ENCODE assay signal across 7 mouse cellular contexts in genomic region chr17:56325450-56326152, GRCm38 (mm10). TPM values are rescaled to one million over a fixed set of nuclear protein-coding genes. Genes with fewer than 3 reads are reported as not detected.
DNase-seq lines count a peak whose midpoint lies in the region; ATAC-seq lines count a peak whose summit lies in the region.

Kdm4b (plus strand) TSS chr17:56326062.

- H3K27ac ChIP-seq in intestine, embryonic 15.5 days: peak within 1 kb of the TSS; percentile 90
- peak within 1 kb of the TSS; percentile 95 for H3K27ac ChIP-seq in midbrain, embryonic 10.5 days (replicated peaks)

- H3K4me1 ChIP-seq in intestine, embryonic 15.5 days (replicated peaks): peaks cover 23% of the 10 kb centered on the region
- peaks cover 45% of the 10 kb centered on the region for H3K4me1 ChIP-seq in midbrain, embryonic 10.5 days

- intact Hi-C loops in gastrocnemius, postnatal 36 days (cut with DNase I): no loop called here
- intact Hi-C loops in left cerebral cortex, postnatal 25 days (cut with DNase I): no loop called here

- H3K4me2 ChIP-seq in intestine, embryonic 15.5 days (replicated peaks): peak within 1 kb of the TSS; percentile 88

- H3K4me3 ChIP-seq in intestine, embryonic 15.5 days (replicated peaks): peak within 1 kb of the TSS; percentile 65
- peak within 1 kb of the TSS; percentile 88 for H3K4me3 ChIP-seq in midbrain, embryonic 10.5 days

- peaks cover under 1% of the 10 kb centered on the region for H3K36me3 ChIP-seq in intestine, embryonic 15.5 days
- H3K36me3 ChIP-seq in midbrain, embryonic 10.5 days: peaks cover 38% of the 10 kb centered on the region

- under 1% methylated on average over 57 of the region's 57 CpGs for WGBS in intestine, embryonic 15.5 days
- WGBS in midbrain, embryonic 10.5 days: under 1% methylated on average over 57 of the region's 57 CpGs

- H3K9ac ChIP-seq in intestine, embryonic 15.5 days: peak within 1 kb of the TSS; percentile 72

- H3K9me3 ChIP-seq in intestine, embryonic 15.5 days: no peaks in the 10 kb centered on the region
- H3K9me3 ChIP-seq in midbrain, embryonic 10.5 days (replicated peaks): no peaks in the 10 kb centered on the region

- ATAC-seq in intestine, embryonic 15.5 days: peak; percentile 98

- no peaks in the 10 kb centered on the region for H3K27me3 ChIP-seq in intestine, embryonic 15.5 days (replicated peaks)
- H3K27me3 ChIP-seq in midbrain, embryonic 10.5 days (ENCODE audit: low read depth, poor library complexity, severe bottlenecking): no peaks in the 10 kb centered on the region

- DNase-seq in adrenal gland, adult 2 months: peak; percentile 100
- DNase-seq in embryo, embryonic 11.5 days (ENCODE audit: low read depth, low spot score): peak; percentile 97
- DNase-seq in gastrocnemius, postnatal 36 days: peak; percentile 97 to 99
- peak; percentile 99 to 100 for DNase-seq in left cerebral cortex, postnatal 25 days (ENCODE audit: low spot score in 2 of 2)
- peak; percentile 99 for DNase-seq in midbrain, embryonic 10.5 days (ENCODE audit: low spot score)
- peak; percentile 99 for DNase-seq in right cerebral cortex, postnatal 4 days

RNA-seq across cellular contexts. Expression of gene Kdm4b, which starts in this region (rescaled TPM):
- 10 to 100 TPM; 37.6 to 37.8 TPM for total RNA-seq in adrenal gland, adult 2 months (2021)
- 53.7 and 56.4 TPM in 2 replicates for polyA plus RNA-seq in adrenal gland, adult 2 months (2012; rRNA removed)
- 10 to 100 TPM; 26.0 to 29.8 TPM for total RNA-seq in gastrocnemius, postnatal 36 days (2021)
- polyA plus RNA-seq in intestine, embryonic 15.5 days (2015; fragmentation: Nextera tagmentation; extraction: Ambion mirVana): 25.1 and 27.5 TPM in 2 replicates
- 10 to 100 TPM; 70.0 to 74.4 TPM for total RNA-seq in left cerebral cortex, postnatal 25 days (2021)
- 45.2 and 56.1 TPM in 2 replicates for polyA plus RNA-seq in midbrain, embryonic 10.5 days (2016; fragmentation: Nextera tagmentation; extraction: Ambion mirVana)

Comparison
In these comparisons a context has a peak if more than half of its experiments do, and no peak if none do; other contexts are left out.
1. Peak in every context shown above with its lines: DNase-seq, ATAC-seq, H3K4me3 ChIP-seq and H3K27ac ChIP-seq.